Mouse (Mus musculus) heart, adult 2 months (tissue): ENCODE measurements around the gene H2-T24.

Experiments used
- CTCF ChIP-seq: fragments of 200-600 bp; IDR thresholded peaks from 2 replicates; pipeline ENCODE4 v1.8.1; 2022; ENCODE audit warnings: antibody characterized with exemption, mild to moderate bottlenecking, moderate library complexity
- POLR2A ChIP-seq: fragments of 200-500 bp; IDR thresholded peaks from 2 replicates; pipeline ENCODE4 v1.6.1; 2011; ENCODE audit warnings: mild to moderate bottlenecking, low read depth, low read length, control low read depth; ENCODE audit not compliant: insufficient read depth

- TF ChIP-seq CTCF: no peak
- TF ChIP-seq POLR2A: no peak
These were observed 17.0 kb downstream of the H2-T24 start for GRCm38 (mm10) chr17:36003331-36003730.
